In the genomic region with DNA sequence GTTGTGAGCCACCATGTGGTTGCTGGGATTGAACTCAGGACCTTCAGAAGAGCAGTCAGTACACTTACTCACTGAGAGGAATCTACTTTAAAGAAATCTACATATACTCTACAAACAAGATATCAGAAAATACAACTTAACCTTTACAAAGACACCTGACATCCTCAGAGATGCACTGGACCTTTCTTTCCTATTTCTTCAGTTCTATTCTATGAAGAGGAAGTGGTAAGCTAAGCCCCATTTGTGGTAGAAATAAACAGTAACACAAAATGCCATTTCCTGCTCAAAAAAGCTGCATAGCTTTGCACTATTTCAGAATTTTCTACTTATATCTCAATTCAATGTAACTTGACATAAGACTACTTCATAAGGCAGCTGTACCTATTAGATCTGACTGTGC, we compare ENCODE assay signal across 19 mouse cellular contexts. TPM values are rescaled to one million over a fixed set of nuclear protein-coding genes. Genes with fewer than 3 reads are reported as not detected.
A peak's percentile ranks its signal among the peaks of the same experiment; 100 is the strongest.
DNase-seq lines count a peak whose midpoint lies in the region; ATAC-seq lines count a peak whose summit lies in the region.
"Had no signal": no experiment of that assay in that cellular context is flagged by ENCODE, and none has a peak within 500 bp of the region (broad histone marks: within the 10 kb centered on the region; RNA-seq: fewer than 3 reads in every experiment).

No protein-coding gene starts in this region.

- DNase-seq in 416B (ENCODE audit: low read depth) = peak; percentile 57
- peak; percentile 63 for DNase-seq in CD4-positive, CD25-positive, alpha-beta regulatory T cell, adult 2 months (ENCODE audit: low read depth, low spot score)
- no peak for DNase-seq in cerebellum, postnatal 10 days
- DNase-seq in ovary, postnatal 14 days (ENCODE audit: low spot score) = no peak
- DNase-seq in adrenal gland, adult 8-10 months = no peak
- DNase-seq: adrenal gland, postnatal 10 days; cerebellum, adult 8-10 months; gastrocnemius, postnatal 36 days; heart, postnatal 36 days; kidney, postnatal 25 days; right cerebral cortex, adult 18-20 months; right cerebral cortex, postnatal 4 days; thymus, adult 2 months had no signal

- 0 out of 2 replicates have a peak, but pooled peaks have one; percentile 42 for ATAC-seq in common myeloid progenitor, adult 5-6 weeks (replicated peaks; ENCODE audit: low read depth, poor library complexity, severe bottlenecking)
- ATAC-seq in megakaryocyte, adult 5-6 weeks (ENCODE audit: poor library complexity, severe bottlenecking) = peak; percentile 68
- no peak for ATAC-seq in erythroid progenitor cell, adult 5-6 weeks (replicated peaks; ENCODE audit: low FRiP score, poor library complexity, severe bottlenecking)
- ATAC-seq: hindbrain, embryonic 16.5 days; intestine, postnatal 0 days; midbrain, embryonic 13.5 days had no signal

RNA-seq across cellular contexts. Expression of a gene that starts 39.0 kb away (rescaled TPM):
- total RNA-seq in common myeloid progenitor, adult 5-6 weeks (2017) = 0.87 and 1.3 TPM in 2 replicates
- 25.0 and 31.4 TPM in 2 replicates for total RNA-seq in megakaryocyte, adult 5-6 weeks (2015)
- total RNA-seq in megakaryocyte, adult 5-6 weeks (2017) = 8.4 and 9.6 TPM in 2 replicates
- 1.7 and 11.5 TPM in 2 replicates for total RNA-seq in erythroid progenitor cell, adult 5-6 weeks (2015; ENCODE audit: low replicate concordance)
- 3.0 TPM in 1 of 2 replicates, not detected in the other for total RNA-seq in erythroid progenitor cell, adult 5-6 weeks (2017; ENCODE audit: low replicate concordance)
- total RNA-seq in adrenal gland, adult 8-10 months (2022) = 10 to 100 TPM in 1 of 4 experiments, 1 to 10 TPM in 3; 7.1 to 10.7 (median 8.0) TPM

RNA-seq across cellular contexts. Expression of a gene that starts 46.0 kb away (rescaled TPM):
- 82.9 and 87.3 TPM in 2 replicates for total RNA-seq in common myeloid progenitor, adult 5-6 weeks (2017)
- total RNA-seq in megakaryocyte, adult 5-6 weeks (2015) = 78.2 and 82.1 TPM in 2 replicates
- total RNA-seq in megakaryocyte, adult 5-6 weeks (2017) = 141 and 154 TPM in 2 replicates
- total RNA-seq in erythroid progenitor cell, adult 5-6 weeks (2015; ENCODE audit: low replicate concordance) = 98.7 and 104 TPM in 2 replicates
- 113 and 121 TPM in 2 replicates for total RNA-seq in erythroid progenitor cell, adult 5-6 weeks (2017; ENCODE audit: low replicate concordance)
- total RNA-seq in adrenal gland, adult 8-10 months (2022) = 10 to 100 TPM; 15.3 to 30.9 (median 23.9) TPM

Comparison
In these comparisons a context has a peak if more than half of its experiments do, and no peak if none do; other contexts are left out.
1. DNase-seq: peak in 416B (single experiment) and CD4-positive, CD25-positive, alpha-beta regulatory T cell, adult 2 months (single experiment); none in cerebellum, postnatal 10 days (0 of 2), ovary, postnatal 14 days (single experiment) and adrenal gland, adult 8-10 months (single experiment).